Mouse (Mus musculus): ENCODE data around the gene Rbm42. TPM values are rescaled to one million over a fixed set of nuclear protein-coding genes. Genes with fewer than 3 reads are reported as not detected.

The Rbm42 gene
- polyA plus RNA-seq, 1 experiment from 2014 or later, result 153 TPM

DNA sequence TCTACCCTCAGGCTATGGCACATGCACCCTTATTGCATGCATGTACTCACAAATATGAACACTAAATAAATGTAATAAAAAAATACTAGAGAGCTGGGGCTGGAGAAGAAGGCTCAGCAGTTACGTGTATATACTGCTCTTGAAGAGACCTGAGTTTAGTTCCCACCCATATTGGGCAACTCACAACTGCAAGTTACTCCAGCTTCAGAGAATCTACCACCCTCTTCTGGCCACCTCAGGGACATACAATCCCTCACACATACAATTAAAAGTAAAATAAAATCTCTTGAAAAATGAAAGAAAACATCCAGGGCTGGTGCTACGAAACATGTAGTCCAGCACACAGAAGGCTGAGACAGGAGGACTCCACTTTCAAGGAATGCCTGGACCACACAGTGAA lies 35.7 kb downstream of the Rbm42 start:
- H3K9me3 ChIP-seq, result no peaks in the 10 kb centered on the region
- no peaks in the 10 kb centered on the region for H3K4me1 ChIP-seq (replicated peaks)
- H3K27ac ChIP-seq, result no peak overlapping the region
- no peaks in the 10 kb centered on the region for H3K27me3 ChIP-seq
- H3K4me3 ChIP-seq (replicated peaks), result no peak overlapping the region
- 82% methylated on average over 2 of the region's 2 CpGs for WGBS
- no peak overlapping the region for H3K9ac ChIP-seq (replicated peaks)
- peaks cover 45% of the 10 kb centered on the region for H3K36me3 ChIP-seq
- ATAC-seq, result no peak
- H3K4me2 ChIP-seq (replicated peaks), result no peak overlapping the region

DNA sequence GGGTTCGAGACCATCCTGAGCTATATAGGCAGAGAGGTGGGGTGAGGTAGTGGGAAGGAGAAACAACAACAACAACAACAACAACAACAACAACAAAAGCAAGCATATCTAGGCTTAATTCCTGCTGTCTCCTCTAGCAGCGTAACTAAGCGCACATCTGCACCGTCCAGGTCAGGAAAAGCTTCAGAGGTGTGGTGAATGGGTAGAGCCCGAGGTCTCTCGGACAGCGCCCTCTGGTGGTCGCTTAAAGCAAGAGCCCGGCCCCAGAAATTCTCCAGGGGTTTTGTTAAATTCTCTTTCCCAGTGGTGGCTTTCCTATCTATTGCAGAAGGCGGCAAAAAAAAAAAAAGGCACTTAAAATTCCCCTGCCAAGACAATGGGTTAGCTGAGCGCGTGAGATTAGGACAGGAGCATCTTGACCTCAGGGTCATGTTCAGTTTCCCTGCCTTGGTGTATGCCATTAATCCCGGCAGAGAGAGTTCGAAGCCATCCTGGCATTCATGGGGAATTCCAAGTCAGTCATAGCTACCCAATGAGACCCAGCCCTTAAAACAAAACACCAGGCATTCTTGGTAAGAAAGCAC lies 36.5 kb downstream of the Rbm42 start:
- 20% methylated on average over 14 of the region's 14 CpGs for WGBS
- peaks cover 37% of the 10 kb centered on the region for H3K36me3 ChIP-seq

DNA sequence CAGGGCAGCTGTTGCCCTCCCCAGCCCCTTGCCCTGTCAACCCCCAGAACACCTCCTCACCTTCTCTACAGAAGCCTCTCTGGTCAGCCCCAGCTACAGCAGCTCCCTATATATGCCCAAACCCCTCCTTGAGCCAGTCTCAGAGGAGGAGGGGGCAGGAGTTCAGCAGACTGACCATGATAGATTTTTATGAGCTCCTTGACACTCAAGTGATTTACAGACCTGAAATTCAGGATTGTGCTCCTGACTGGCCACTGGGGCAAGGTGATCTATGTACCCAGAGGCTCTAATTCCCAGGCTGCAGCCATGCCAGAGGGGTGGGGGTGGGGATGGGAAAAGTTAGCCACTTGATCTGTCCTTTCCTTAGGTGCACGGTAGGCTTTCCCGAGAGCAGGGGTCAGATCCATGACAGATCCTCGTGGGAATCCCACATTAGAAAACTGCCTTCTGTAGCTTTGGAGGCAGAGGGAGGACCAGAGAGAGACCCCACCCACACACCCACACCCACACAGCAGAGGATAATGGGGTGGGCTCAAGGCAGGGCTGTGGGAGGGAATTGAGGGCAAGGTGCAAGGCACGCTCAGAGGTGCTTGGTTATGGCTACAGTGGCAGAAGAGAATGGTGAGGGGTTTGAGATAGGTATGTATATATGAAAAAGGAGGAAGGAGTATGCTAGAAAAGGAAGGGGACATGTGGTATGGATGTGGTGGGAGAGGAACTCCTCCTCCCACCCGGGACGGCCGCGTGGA lies 37.3 kb downstream of the Rbm42 start, which contains the start of gene Upk1a:
Upk1a (minus strand) TSS at position 194 of the 749 bp plus-strand sequence.
- WGBS, result 79% methylated on average over 8 of the region's 8 CpGs
- H3K9me3 ChIP-seq, result no peaks in the 10 kb centered on the region
- H3K4me3 ChIP-seq (replicated peaks), result no peak within 1 kb of the TSS
- peaks cover 29% of the 10 kb centered on the region for H3K36me3 ChIP-seq
- H3K4me1 ChIP-seq (replicated peaks), result no peaks in the 10 kb centered on the region; the same call in 1 of the 2 replicates
- H3K4me2 ChIP-seq (replicated peaks), result no peak within 1 kb of the TSS
- H3K9ac ChIP-seq (replicated peaks), result no peak within 1 kb of the TSS
- no peaks in the 10 kb centered on the region for H3K27me3 ChIP-seq
- H3K27ac ChIP-seq, result no peak within 1 kb of the TSS
- ATAC-seq, result 0 out of 2 replicates have a peak, but pooled peaks have one; percentile 10

More for the DNA sequence above, 36.5 kb downstream of the Rbm42 start:
- 0 out of 2 replicates have a peak, but pooled peaks have one; percentile 45 for ATAC-seq
- Histone ChIP-seq H3K4me3 (replicated peaks) (no peak overlapping the region), H3K4me2 (replicated peaks) (no peak overlapping the region), H3K4me1 (replicated peaks) (no peaks in the 10 kb centered on the region; the same call in 1 of the 2 replicates), H3K9me3 (no peaks in the 10 kb centered on the region), H3K27ac (no peak overlapping the region), H3K9ac (replicated peaks) (no peak overlapping the region), H3K27me3 (no peaks in the 10 kb centered on the region)

DNA sequence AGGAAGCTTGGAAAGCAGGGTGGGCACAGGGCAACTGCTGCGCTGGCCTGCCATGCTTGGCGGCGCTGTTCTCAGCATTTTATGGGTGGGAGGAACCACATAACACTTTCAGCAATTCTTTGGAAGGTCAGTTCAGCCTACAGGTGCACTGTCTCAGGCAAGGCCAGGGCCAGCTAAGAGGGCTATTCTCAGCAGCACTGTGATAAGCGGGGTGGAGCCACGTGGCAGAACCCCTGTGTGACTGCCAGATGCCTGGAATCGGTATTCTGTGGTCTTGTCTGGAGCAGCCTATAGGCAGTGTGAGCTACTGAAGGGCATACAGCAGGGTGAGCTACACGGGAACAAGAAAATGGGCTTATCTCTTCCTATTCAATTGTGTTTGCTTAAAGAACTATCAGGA lies 40.1 kb downstream of the Rbm42 start:
- Histone ChIP-seq H3K9me3 (no peaks in the 10 kb centered on the region), H3K4me3 (replicated peaks) (no peak overlapping the region), H3K4me1 (replicated peaks) (no peaks in the 10 kb centered on the region; the same call in 1 of the 2 replicates), H3K27ac (no peak overlapping the region), H3K27me3 (no peaks in the 10 kb centered on the region), H3K36me3 (peaks cover 1% of the 10 kb centered on the region; the same call in 1 of the 2 replicates), H3K4me2 (replicated peaks) (no peak overlapping the region), H3K9ac (replicated peaks) (no peak overlapping the region)
- 58% methylated on average over 7 of the region's 7 CpGs for WGBS
- no peak for ATAC-seq

DNA sequence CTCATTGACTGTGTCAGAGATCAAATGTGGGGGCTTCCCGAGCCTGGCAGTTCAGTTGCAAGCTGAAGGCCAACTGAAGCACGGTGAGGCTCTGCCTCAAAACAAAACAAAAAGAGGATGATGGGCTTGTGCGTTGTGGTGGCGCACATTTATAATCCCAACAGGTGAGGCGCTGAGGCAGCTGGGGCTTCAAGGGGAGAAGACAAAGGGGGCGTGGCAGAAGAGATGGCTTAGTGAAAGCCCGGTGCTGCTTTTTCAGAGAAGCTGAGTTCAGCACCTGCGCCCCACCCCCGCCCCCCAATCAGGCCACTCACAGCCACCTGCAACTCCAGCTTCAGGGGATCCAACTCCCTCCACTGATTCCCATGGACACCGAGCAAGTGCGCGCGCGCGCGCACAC lies 41.6 kb downstream of the Rbm42 start:
- Histone ChIP-seq H3K9me3 (no peaks in the 10 kb centered on the region), H3K4me2 (replicated peaks) (no peak overlapping the region), H3K9ac (replicated peaks) (no peak overlapping the region; the same call in 1 of the 2 replicates), H3K4me1 (replicated peaks) (no peaks in the 10 kb centered on the region; the same call in 1 of the 2 replicates), H3K27ac (no peak overlapping the region), H3K27me3 (no peaks in the 10 kb centered on the region), H3K36me3 (no peaks in the 10 kb centered on the region), H3K4me3 (replicated peaks) (no peak overlapping the region)
- ATAC-seq, result no peak
- 47% methylated on average over 15 of the region's 16 CpGs for WGBS

DNA sequence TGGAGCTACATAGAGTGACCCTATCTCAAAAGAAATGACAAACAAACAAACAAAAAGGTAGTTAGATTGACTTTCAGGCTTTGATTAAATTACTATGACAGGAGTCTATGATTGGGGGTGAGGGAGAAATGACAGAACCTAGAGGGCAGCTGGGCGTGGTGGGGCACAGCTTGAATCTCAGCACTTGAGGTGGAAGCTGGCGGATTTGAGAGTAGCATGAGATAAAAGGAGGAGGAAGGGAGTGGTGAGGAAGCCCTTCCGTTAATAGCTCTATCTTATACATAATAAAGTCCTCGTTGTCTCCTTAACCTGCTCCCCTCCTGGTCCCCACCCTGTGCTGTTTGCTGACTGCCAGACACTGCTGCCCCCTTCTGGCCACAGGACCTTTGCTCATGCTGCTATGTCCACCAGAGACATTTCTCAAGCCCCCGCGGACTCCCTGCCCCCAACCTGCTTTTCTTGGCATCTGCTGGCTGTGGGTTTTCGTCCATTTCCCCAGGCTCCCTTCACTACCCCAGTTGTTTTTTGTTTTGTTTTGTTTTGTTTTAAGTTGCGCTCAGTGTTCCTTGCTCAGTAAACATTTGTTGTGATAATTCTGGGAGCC lies 42.3 kb downstream of the Rbm42 start:
- Histone ChIP-seq H3K9me3 (no peaks in the 10 kb centered on the region), H3K27me3 (no peaks in the 10 kb centered on the region), H3K4me3 (replicated peaks) (no peak overlapping the region), H3K4me1 (replicated peaks) (no peaks in the 10 kb centered on the region; the same call in 1 of the 2 replicates), H3K9ac (replicated peaks) (no peak overlapping the region; the same call in 1 of the 2 replicates), H3K36me3 (no peaks in the 10 kb centered on the region), H3K27ac (no peak overlapping the region), H3K4me2 (replicated peaks) (no peak overlapping the region)
- WGBS, result 33% methylated on average over 8 of the region's 8 CpGs
- ATAC-seq, result peak; percentile 55; the same call in 1 of the 2 replicates

DNA sequence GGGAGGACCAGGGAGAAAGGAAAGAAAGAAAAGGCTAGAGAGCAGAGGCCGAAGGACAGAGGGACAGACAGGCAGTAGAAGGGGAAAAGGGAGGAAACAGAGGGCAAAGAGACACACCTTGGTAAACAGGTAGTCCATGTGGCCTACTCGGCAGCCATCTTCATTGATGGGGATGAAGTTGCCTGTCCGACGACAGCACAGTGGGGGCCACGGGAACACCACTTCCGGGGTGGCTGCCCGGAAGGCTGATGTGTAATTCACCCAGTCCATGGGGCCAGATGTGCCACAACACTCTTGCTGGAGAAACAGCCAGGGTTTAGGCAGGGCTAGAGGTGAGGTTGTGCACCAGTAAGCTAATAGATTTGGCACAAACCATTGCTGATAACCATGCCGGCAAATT lies 45.2 kb downstream of the Rbm42 start:
- ATAC-seq, result no peak
- Histone ChIP-seq H3K27ac (no peak overlapping the region), H3K4me2 (replicated peaks) (no peak overlapping the region), H3K4me3 (replicated peaks) (no peak overlapping the region), H3K9ac (replicated peaks) (no peak overlapping the region), H3K4me1 (replicated peaks) (peaks cover 6% of the 10 kb centered on the region; the same call in 1 of the 2 replicates), H3K27me3 (no peaks in the 10 kb centered on the region), H3K9me3 (no peaks in the 10 kb centered on the region), H3K36me3 (no peaks in the 10 kb centered on the region)
- WGBS, result 91% methylated on average over 8 of the region's 8 CpGs

DNA sequence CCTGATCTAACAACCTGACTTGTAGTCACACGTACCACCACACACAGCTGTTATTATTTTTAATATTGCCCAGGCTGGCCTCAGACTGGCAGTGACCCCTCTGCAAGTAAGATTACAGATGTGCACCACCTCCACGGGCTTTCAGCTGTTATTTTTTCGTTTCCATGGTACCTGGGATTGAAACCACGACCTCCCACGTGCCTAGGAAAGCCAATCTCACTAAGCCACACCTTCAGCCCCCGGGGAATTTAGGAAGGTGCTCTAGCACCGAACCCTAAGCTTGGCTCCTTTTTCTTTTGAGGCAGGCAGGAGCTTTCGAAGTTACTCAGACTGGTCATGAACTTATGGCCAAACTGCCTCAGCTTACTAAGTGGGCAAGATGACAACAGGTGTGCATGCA lies 45.7 kb downstream of the Rbm42 start:
- Histone ChIP-seq H3K27me3 (no peaks in the 10 kb centered on the region), H3K9me3 (no peaks in the 10 kb centered on the region), H3K36me3 (no peaks in the 10 kb centered on the region), H3K4me1 (replicated peaks) (peaks cover 10% of the 10 kb centered on the region; the same call in 1 of the 2 replicates), H3K4me2 (replicated peaks) (no peak overlapping the region), H3K27ac (no peak overlapping the region), H3K9ac (replicated peaks) (no peak overlapping the region), H3K4me3 (replicated peaks) (no peak overlapping the region)
- WGBS, result 64% methylated on average over 8 of the region's 8 CpGs
- no peak for ATAC-seq

DNA sequence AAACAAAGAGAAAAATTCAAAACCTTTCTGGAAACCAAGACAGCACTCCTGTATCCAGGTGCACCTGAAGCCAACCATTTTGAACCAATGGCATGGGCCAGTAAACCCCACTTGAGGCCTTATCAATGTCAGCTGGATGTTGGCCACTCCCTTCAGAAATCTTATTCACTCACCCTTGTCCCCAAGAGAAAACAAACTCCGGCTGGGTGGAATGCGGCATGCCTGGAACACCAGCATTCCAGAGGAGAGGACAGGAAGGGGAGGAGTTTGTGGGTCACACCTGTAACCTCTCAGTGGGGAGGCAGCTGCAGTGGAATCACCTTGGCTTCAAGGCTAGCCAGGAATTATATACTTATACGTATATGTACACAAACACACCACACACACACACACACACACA lies 47.5 kb downstream of the Rbm42 start:
- H3K27me3 ChIP-seq, result no peaks in the 10 kb centered on the region
- no peak overlapping the region for H3K4me3 ChIP-seq (replicated peaks)
- peaks cover 10% of the 10 kb centered on the region; the same call in 1 of the 2 replicates for H3K4me1 ChIP-seq (replicated peaks)
- H3K9me3 ChIP-seq, result no peaks in the 10 kb centered on the region
- no peak overlapping the region for H3K9ac ChIP-seq (replicated peaks)
- ATAC-seq, result no peak
- no peak overlapping the region for H3K4me2 ChIP-seq (replicated peaks)
- no peaks in the 10 kb centered on the region for H3K36me3 ChIP-seq
- H3K27ac ChIP-seq, result no peak overlapping the region
- WGBS, result 62% methylated on average over 3 of the region's 3 CpGs

DNA sequence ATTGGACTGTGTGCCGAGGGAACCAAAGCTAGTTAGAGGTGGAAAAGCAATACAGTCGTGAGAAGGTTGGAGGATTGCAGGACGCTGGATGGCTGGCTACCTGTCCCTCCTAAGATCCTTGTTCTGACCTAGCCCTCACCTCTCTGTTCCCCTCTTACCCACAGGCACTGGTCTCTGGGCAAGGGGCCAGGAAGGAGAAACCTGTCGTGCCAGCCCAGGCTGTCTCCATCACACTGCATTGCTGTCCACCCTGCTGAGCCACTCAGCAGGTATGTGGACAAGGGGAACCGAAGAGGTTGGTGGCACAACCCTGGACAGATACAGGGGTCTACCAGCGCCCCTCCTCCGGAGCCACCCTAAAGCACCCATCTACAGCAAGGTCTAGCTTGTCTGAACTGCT lies 49.5 kb downstream of the Rbm42 start:
- Histone ChIP-seq H3K36me3 (no peaks in the 10 kb centered on the region), H3K27me3 (no peaks in the 10 kb centered on the region), H3K4me3 (replicated peaks) (no peak overlapping the region), H3K4me1 (replicated peaks) (peaks cover 10% of the 10 kb centered on the region; the same call in 1 of the 2 replicates), H3K9me3 (no peaks in the 10 kb centered on the region), H3K27ac (no peak overlapping the region), H3K9ac (replicated peaks) (0 out of 2 replicates have a peak overlapping the region, but pooled peaks have one; percentile 23), H3K4me2 (replicated peaks) (0 out of 2 replicates have a peak overlapping the region, but pooled peaks have one; percentile 35)
- 0 out of 2 replicates have a peak, but pooled peaks have one; percentile 2 for ATAC-seq
- WGBS, result 79% methylated on average over 7 of the region's 7 CpGs

DNA sequence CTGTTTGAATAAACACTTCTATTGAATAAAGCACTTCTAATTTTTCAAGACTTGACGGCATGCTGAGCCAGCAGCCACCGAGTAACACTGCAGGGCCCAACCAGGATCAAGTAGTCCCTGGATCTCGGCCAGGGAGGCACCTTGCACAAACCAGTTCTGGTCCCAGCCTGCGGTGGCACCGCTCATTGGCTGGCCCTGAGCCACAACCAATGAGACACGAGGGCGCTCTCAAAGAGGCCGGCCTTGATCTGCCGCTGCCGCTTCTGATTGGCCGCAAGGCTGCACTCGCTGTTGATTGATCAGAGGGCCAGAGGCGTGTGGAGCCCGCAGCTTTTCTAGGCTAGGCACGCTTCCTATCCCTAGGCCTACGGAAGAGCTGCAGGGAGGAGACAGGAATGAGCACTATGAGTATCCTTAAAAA lies 50.2 kb downstream of the Rbm42 start:
- no peak overlapping the region for H3K27ac ChIP-seq
- no peaks in the 10 kb centered on the region for H3K36me3 ChIP-seq
- no peaks in the 10 kb centered on the region for H3K9me3 ChIP-seq
- no peak overlapping the region for H3K9ac ChIP-seq (replicated peaks)
- no peaks in the 10 kb centered on the region for H3K27me3 ChIP-seq
- H3K4me2 ChIP-seq (replicated peaks), result peak overlapping the region; percentile 35
- peaks cover 10% of the 10 kb centered on the region; the same call in 1 of the 2 replicates for H3K4me1 ChIP-seq (replicated peaks)
- peak; percentile 99 for ATAC-seq
- 0 out of 2 replicates have a peak overlapping the region, but pooled peaks have one; percentile 6 for H3K4me3 ChIP-seq (replicated peaks)
- WGBS, result 2% methylated on average over 16 of the region's 16 CpGs

DNA sequence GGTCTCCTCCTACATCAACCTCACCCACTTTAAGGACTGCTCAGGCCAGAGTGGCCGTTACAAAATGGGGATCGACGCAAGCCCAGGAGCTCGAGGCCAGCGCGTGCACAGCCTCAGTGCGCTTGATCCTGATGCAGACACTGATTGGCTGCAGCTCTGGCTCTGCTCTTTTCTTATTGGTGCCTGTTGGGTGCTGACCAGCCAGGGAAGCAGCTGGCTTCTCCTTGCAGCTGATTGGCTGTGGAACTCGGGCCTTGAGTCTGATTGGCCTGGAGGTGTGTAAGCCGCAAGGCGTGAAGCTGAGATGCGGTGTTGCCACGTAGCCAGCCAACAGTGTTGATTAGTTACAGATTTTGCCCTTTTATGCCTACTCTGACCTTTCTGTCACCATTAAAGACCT lies 51.3 kb downstream of the Rbm42 start, which contains the start of gene Zbtb32:
Zbtb32 (minus strand) TSS at position 124 of the 400 bp plus-strand sequence.
- no peak for ATAC-seq
- WGBS, result 95% methylated on average over 12 of the region's 12 CpGs
- H3K4me1 ChIP-seq (replicated peaks), result peaks cover 14% of the 10 kb centered on the region
- H3K9me3 ChIP-seq, result no peaks in the 10 kb centered on the region
- peak within 1 kb of the TSS; percentile 35 for H3K4me2 ChIP-seq (replicated peaks)
- no peaks in the 10 kb centered on the region for H3K27me3 ChIP-seq
- no peak within 1 kb of the TSS for H3K9ac ChIP-seq (replicated peaks)
- H3K4me3 ChIP-seq (replicated peaks), result no peak within 1 kb of the TSS
- H3K36me3 ChIP-seq, result no peaks in the 10 kb centered on the region
- H3K27ac ChIP-seq, result no peak within 1 kb of the TSS

All from midbrain, embryonic 13.5 days (tissue).